Mouse (Mus musculus): Measurements from ENCODE around the gene Lilra5. TPM values are rescaled to one million over a fixed set of nuclear protein-coding genes. Genes with fewer than 3 reads are reported as not detected.
"Not testable (repeated sequence)": the region's sequence is repeated elsewhere in the genome, so short reads cannot be mapped to it uniquely, and the experiment has no call there.

Lilra5 gene
- 1 to 10 TPM; 2.9 to 6.9 (median 4.2) TPM for total RNA-seq (2022)

DNA sequence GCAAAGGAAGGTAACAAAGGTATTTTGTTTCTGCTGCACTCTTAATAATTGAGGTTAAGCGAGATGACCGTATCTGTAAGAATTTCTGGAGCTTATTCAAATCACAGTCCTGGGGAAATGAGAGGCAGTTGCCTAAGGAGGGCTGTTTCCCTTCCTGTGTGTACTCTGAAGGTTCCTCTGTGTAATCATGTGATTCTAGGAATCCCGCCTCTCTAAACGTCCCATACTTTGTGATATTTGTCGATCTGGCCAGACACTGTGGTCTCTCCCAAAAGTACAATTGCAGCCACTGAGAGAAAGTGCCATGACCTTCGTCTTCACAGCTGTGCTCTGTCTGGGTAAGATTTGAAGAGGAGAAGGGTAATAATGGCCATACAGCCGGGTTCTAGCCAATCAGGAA, at the start of gene Lilra5:
Gene Lilra5, plus strand, starts transcription at position 301 of the 400 bp plus-strand sequence.
- no peak for DNase-seq

DNA sequence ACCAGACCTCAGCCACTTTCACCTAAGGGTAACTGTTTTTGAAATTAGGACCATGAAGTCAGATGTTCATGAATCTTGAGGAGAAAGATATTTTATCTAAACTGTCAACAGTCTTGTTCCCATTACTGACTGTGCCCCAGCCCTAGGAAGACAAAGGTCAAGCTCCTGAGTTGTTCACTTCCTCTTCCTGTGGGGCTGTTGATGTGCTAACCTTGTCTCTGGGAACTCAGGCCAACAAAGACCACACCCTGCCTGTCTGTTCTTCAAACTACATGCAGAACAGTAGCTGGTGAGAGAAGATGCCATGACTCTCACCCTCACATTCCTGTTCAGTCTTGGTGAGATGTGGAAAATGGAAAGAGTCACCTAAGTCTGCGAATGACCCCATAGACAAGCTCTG, 30.4 kb upstream of the Lilra5 start:
- no peak for DNase-seq

DNA sequence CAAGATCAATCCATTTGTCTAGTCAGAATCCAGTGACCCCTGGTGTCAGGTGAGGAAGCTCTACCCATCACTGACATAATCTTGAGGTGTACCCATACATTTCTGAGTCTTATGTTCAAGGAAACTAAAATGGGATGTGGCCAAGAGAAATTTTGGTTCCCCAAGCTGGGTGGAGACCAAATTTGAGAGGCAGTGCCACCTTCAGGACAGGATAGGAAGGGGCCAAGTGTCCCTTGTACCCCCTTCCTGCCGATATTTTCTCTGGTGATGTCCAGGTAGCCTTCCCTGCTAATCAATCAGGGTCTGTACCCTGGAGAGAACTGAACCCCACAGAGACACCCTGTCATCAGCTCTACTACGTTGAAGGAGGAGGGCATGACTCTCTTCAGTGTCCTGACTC, 28.9 kb upstream of the Lilra5 start:
- no peak for DNase-seq

DNA sequence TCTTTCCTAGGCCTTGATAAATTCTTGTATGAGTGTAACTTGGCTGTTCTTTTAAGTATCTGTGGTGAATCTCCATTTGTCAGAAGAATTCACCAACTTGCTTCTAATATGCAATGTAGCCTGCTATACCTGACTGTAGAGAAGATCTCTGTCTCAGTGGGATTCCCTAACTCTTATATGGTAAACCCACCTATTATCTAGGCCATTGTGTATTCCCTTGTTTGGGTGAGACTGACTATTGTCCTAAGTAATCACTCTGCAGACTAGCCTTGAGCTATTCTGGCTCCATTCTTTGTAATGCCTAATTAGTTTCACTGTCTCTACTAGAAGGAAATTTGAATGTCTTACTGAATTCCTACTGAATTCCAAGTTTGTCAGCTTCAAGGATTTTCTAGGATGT, 24.1 kb upstream of the Lilra5 start:
- DNase-seq = not testable (repeated sequence)

DNA sequence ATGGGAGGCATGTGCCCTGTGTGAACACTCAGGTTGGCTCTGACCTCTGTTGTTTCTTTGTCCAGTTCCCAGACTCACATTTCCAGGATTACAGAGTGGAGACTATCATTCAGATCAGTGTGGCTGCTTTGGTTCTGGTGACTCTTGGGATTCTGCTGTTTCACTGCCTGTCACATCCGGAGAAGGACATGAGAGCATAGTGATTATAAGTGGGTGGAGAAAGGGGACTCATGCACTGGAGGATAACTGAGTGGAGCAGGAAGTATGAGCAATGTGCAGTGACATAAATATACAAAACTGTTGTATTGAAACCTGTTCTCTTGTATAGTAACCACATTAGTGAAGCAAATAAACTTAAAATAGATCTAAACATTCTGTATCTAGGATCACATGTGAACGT, 22.2 kb upstream of the Lilra5 start:
- DNase-seq = no peak

DNA sequence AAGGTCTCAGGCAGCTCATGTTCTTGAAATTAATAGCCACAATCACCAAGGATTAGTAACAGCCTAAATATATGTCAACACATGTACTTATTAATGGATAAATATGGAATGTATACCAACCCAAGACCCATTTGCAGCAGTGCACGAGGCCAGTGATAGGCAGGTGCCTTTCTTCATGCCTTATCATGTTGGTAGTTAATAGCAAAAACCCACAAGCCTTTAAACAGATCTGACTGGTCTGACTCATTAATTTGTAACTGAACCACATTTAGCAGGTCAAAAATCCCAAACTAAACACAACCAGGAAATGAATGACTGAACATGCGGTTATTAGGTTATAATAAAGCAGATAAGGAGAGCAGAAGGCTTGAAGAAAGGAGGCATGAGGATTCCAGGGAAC, 21.7 kb upstream of the Lilra5 start:
- DNase-seq = no peak

DNA sequence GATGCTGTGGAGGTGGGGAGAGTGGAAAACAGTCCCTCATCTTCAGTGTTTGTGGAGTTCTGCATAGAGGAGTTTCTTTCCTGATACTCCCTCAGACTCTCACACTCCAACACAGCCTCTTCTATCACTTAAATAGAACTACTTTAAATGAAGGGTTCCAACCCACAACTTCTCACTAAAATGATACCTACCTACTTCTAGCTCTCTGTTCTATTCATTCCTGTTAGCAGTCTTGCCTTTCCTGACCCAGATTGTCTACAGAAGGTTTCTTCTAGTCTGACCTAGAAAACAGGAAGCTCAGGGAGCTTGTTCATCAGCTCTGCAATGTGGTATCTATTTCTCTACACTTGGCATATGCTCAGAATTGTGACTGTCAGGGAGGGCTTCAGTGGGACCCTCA, 2.0 kb upstream of the Lilra5 start:
- no peak for DNase-seq

DNA sequence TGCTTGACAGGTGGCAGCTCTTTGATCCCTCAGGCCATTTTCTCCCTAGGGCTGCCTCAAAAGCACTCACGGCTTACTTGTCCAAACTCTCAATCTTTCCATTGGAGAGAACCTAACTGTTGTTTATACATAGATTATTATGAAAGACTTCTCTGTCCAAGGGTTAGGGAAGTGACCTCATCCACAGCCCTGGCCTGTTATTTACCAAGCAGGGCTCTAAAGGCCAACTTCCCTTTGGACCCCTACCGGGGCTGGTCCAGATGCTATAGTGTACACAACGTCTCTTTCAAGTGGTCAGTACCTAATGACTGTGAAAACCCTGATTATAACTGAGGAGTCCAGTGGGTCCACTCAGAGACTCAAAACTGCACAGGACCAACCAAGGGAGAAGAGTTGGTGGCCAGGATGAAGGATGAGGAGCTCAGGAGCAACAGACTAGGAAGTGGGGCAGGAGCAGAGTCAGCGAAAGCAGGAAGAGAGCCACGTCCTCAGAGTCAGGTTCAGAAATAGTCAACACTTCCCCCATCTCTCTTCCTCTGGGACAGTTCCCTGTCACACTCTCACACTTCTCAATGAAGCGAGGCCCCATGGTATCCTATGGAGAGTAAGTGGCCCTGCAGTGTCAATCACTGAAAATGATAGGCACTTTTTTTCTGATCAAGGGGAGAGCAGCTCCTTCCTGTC, 1.6 kb downstream of the Lilra5 start:
- DNase-seq = no peak

DNA sequence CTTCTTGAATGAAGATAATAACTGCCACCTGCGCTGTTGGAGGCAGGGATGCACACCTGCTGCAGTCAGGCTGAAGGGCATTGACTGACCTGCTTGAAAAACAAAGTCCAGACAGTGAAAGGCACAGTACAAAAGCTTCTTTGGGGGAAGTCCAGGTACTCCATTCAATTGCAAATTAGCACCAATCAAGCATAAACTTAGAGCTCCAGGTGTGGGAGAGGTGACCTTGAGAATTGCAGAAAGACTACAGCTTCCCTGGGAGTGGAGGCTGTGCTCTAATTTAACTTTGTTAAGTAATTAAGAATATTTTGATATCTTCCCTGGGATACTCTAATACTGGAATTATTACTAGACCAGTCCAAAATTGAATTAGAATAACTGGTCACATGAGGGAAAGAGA, 13.7 kb downstream of the Lilra5 start:
- DNase-seq = not testable (repeated sequence)

DNA sequence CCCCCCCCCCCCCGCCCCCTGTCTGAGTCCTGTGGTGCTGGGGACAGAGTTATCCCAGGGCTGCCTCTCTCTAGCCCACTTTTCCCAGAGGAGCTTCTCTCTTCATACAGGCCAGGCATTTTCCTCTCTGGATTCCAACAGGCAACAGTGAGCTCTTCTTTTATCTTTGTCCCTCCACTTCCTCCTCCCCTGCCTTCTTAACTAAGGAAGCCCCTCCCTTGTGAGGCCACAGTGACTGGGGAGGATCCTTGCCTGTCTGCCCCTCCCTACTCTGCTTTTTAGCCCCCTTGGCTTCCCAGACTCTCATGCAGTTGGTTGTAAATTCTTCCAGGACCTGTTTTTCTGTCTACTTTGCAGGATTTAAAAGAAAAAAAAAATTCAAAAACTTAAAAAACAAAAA, 18.5 kb downstream of the Lilra5 start:
- DNase-seq = not testable (repeated sequence)

DNA sequence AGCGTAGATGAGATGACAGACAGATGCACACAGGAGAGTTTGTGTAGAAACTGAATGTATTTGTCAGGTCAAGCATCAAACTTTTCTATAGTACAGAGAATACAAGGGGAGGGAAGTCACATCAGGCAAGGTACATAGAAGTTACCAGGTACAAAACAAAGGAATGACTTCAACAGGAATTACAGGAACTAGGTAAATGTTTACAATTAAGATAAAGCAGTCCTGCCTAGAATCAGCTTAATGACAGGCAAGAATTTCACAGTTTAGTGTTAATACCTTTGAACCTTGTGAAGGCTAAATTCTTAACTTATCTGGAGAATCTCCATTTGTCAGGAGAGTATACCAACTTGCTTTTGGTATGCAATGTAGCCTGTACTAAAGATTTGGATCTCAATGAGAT, 23.0 kb downstream of the Lilra5 start:
- not testable (repeated sequence) for DNase-seq

DNA sequence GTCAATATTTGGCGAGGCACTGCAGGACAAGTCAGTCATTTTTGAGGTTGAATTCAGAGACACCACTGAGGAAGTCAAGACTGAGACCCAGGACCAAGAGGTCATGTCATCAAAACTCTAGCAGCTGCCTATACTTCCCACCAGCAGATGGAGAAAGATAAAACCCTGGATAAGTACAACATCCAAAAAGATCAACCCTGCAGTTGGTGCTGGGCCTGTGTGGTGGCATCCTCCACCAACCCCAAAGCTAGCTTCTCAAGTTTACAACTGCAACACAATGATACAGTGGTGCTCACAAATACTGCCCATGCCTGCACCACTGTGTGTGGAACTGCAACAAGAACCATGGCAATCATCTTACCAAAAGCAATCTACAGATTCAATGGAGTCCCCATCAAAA, 34.6 kb downstream of the Lilra5 start:
- not testable (repeated sequence) for DNase-seq

DNA sequence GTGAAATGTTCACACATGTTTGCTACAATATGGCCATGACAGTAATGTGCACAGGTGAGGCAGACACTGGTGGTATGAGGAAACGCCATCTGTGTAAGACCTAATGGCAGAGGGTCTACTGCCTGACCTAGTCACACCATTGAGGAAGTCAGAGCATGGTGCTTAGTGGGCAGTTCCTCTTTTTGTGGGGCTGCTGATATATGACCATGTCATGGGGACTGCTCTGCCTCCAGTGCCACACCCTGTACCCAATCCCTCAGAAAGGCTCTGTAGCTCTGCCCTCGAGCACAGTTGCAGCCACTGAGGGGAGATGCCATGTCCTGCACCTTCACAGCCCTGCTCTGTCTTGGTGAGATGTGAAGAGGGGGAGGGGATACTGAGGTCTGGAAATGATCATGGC, 36.3 kb downstream of the Lilra5 start:
- DNase-seq = not testable (repeated sequence)

DNA sequence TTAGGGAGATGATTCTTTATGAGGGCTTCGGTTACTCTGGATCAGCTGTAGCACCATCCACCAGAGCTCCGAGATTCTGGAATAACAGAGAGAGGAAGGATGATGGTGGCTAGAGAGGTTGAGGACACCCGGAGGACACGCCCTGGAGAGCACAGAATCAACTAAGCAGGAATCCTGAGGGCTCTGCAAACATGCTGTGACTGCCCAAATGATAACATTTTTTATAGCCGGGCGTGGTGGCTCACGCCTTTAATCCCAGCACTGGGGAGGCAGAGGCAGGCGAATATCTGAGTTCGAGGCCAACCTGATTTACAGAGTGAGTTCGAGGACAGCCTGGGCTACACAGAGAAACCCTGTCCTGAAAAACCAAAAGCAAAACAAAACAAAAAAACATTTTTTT, 37.9 kb downstream of the Lilra5 start:
- DNase-seq = not testable (repeated sequence)

DNA sequence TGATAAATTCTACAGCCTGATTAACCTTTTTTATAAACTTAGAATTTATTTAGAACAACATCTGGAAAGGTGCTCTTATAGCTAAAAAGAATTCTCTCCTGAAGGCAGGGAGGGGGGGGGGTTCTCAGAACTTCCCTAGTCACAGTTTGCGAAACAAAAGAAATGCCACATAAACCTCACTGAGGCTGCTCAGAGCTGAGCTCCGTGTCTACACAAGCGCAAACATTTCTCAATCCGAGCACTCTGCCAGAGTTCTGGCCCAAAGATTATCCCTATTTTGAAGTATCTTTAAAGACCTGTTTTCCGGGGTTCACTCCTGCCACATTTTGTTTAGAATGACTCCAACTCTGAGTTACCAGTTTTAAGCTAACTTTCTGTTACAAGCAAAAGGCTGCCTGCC, 55.1 kb downstream of the Lilra5 start:
- no peak for DNase-seq

Other genes starting within 250 kb of the Lilra5 start
- gene Lair1, start 174.6 kb upstream of the Lilra5 start, total RNA-seq (2022) = 10 to 100 TPM in 1 of 4 experiments, 1 to 10 TPM in 3; 2.4 to 13.3 (median 4.8) TPM
- gene Ttyh1, start 118.3 kb upstream of the Lilra5 start, total RNA-seq (2022) = 1 to 10 TPM in 3 of 4 experiments, under 1 TPM in 1; 0.80 to 2.0 (median 1.6) TPM
- gene Leng8, start 100.7 kb upstream of the Lilra5 start, total RNA-seq (2022) = 100 to 1,000 TPM in 3 of 4 experiments, 10 to 100 TPM in 1; 83.9 to 238 (median 155) TPM
- gene Leng9, start 87.4 kb upstream of the Lilra5 start, total RNA-seq (2022) = 10 to 100 TPM in 3 of 4 experiments, 1 to 10 TPM in 1; 9.7 to 13.0 (median 11.5) TPM
- 10 to 100 TPM; 26.9 to 41.0 (median 37.1) TPM for gene Cdc42ep5, start 72.9 kb upstream of the Lilra5 start, total RNA-seq (2022)
- under 1 TPM; 0.25 to 0.44 (median 0.33) TPM for gene Ncr1, start 100.0 kb downstream of the Lilra5 start, total RNA-seq (2022)
- gene Gp6, start 160.0 kb downstream of the Lilra5 start, total RNA-seq (2022) = under 1 TPM in 3 of 4 experiments, not detected in 1; 0.08 to 0.17 (median 0.09) TPM
- 10 to 100 TPM; 16.7 to 21.4 (median 18.1) TPM for gene Rdh13, start 207.9 kb downstream of the Lilra5 start, total RNA-seq (2022)
- gene Eps8l1, start 222.9 kb downstream of the Lilra5 start, total RNA-seq (2022) = 1 to 10 TPM; 2.0 to 6.7 (median 3.9) TPM

Data from adrenal gland, adult 8-10 months (tissue).